Mouse (Mus musculus) kidney, embryonic 16.5 days (tissue): ENCODE measurements around the gene Wdr91. TPM values are rescaled to one million over a fixed set of nuclear protein-coding genes. Genes with fewer than 3 reads are reported as not detected.

Experiments used
- ATAC-seq: fragments of 200-750 bp; cut with Nextera tagmentation; 2 replicates; pipeline ENCODE4 v1.8.0; 2017; ENCODE audit warnings: moderate TSS enrichment; ENCODE audit not compliant: low FRiP score, low TSS enrichment
- H3K27ac ChIP-seq: fragments of 300-500 bp; sonication (generic); 2 replicates; pipeline ENCODE4 v1.5.1; 2014; ENCODE audit warnings: low read length
- H3K27me3 ChIP-seq: fragments of 300-500 bp; sonication (generic); 2 replicates; pipeline ENCODE4 v1.6.1; 2014; ENCODE audit warnings: low read length, control low read depth, mixed read lengths; ENCODE audit not compliant: insufficient read depth
- H3K36me3 ChIP-seq: fragments of 300-500 bp; sonication (generic); 2 replicates; pipeline ENCODE4 v1.6.1; 2014; ENCODE audit warnings: low read length, control low read depth, mixed read lengths; ENCODE audit not compliant: insufficient read depth
- H3K4me1 ChIP-seq: fragments of 300-500 bp; sonication (generic); 2 replicates; pipeline ENCODE4 v1.6.1; 2014; ENCODE audit warnings: low read length, control low read depth, mixed read lengths; ENCODE audit not compliant: insufficient read depth
- H3K4me2 ChIP-seq: fragments of 300-500 bp; sonication (generic); replicated peaks from 2 replicates; pipeline ENCODE4 v1.6.1; 2014; ENCODE audit warnings: low read depth, low read length
- H3K4me3 ChIP-seq: fragments of 300-500 bp; sonication (generic); 2 replicates; pipeline ENCODE4 v1.5.1; 2014; ENCODE audit warnings: mild to moderate bottlenecking, low read length
- H3K9ac ChIP-seq: fragments of 300-500 bp; sonication (generic); replicated peaks from 2 replicates; pipeline ENCODE4 v1.6.1; 2014; ENCODE audit warnings: low read length
- H3K9me3 ChIP-seq: fragments of 300-500 bp; sonication (generic); 2 replicates; pipeline ENCODE4 v1.6.1; 2016; ENCODE audit warnings: low read length, control low read depth
- WGBS: fragments of 180-500 bp; shearing (Covaris S2); extraction: QIAGEN DNeasy Blood & Tissue Kit; methylation state at CpG from one replicate; pipeline ENCODE4 v1.1.7; 2014; 5-methylcytosine and 5-hydroxymethylcytosine counted together
- polyA plus RNA-seq: library from polyadenylated mRNA; unstranded; fragments of >200 nt; fragmentation: Nextera tagmentation; extraction: Ambion mirVana; gene quantifications from 2 replicates; pipeline ENCODE4 v1.2.1, GENCODE M21; 2015

Wdr91 gene
- polyA plus RNA-seq, 1 experiment from 2014 or later = 11.3 TPM

GRCm38 (mm10) chr6:34887131-34887850, 23.4 kb downstream of the Wdr91 start:
- no peaks in the 10 kb centered on the region for H3K9me3 ChIP-seq
- H3K9ac ChIP-seq = no peak overlapping the region
- no peak overlapping the region for H3K27ac ChIP-seq
- H3K4me2 ChIP-seq = no peak overlapping the region
- WGBS = 73% methylated on average over 6 of the region's 6 CpGs
- no peaks in the 10 kb centered on the region for H3K27me3 ChIP-seq
- 0 out of 2 replicates have a peak, but pooled peaks cover 17% of the 10 kb centered on the region for H3K4me1 ChIP-seq
- no peak overlapping the region for H3K4me3 ChIP-seq
- H3K36me3 ChIP-seq = peaks cover 35% of the 10 kb centered on the region
- no peak for ATAC-seq

GRCm38 (mm10) chr6:34884724-34885123, 26.0 kb downstream of the Wdr91 start:
- no peak overlapping the region for H3K27ac ChIP-seq
- H3K9me3 ChIP-seq = no peaks in the 10 kb centered on the region
- 85% methylated on average over 7 of the region's 7 CpGs for WGBS
- no peak overlapping the region for H3K9ac ChIP-seq
- no peak overlapping the region for H3K4me3 ChIP-seq
- peaks cover 19% of the 10 kb centered on the region for H3K36me3 ChIP-seq
- no peak overlapping the region for H3K4me2 ChIP-seq
- H3K27me3 ChIP-seq = no peaks in the 10 kb centered on the region
- 0 out of 2 replicates have a peak, but pooled peaks cover 17% of the 10 kb centered on the region for H3K4me1 ChIP-seq
- no peak for ATAC-seq

- Histone ChIP-seq H3K36me3 (peaks cover 7% of the 10 kb centered on the region), H3K4me2 (no peak overlapping the region), H3K27me3 (no peaks in the 10 kb centered on the region), H3K9ac (no peak overlapping the region), H3K27ac (no peak overlapping the region), H3K4me3 (no peak overlapping the region), H3K4me1 (peaks cover 22% of the 10 kb centered on the region), H3K9me3 (no peaks in the 10 kb centered on the region)
- ATAC-seq = no peak
- 61% methylated on average over 6 of the region's 6 CpGs for WGBS
Measured at GRCm38 (mm10) chr6:34879911-34880475, 30.7 kb downstream of the Wdr91 start.

- Histone ChIP-seq H3K4me2 (no peak overlapping the region), H3K9ac (no peak overlapping the region), H3K27ac (no peak overlapping the region), H3K4me3 (no peak overlapping the region), H3K4me1 (peaks cover 30% of the 10 kb centered on the region), H3K9me3 (no peaks in the 10 kb centered on the region), H3K36me3 (peaks cover 6% of the 10 kb centered on the region), H3K27me3 (no peaks in the 10 kb centered on the region)
- WGBS = 86% methylated on average over 16 of the region's 16 CpGs
- ATAC-seq = no peak
Measured at GRCm38 (mm10) chr6:34879101-34879740, 31.5 kb downstream of the Wdr91 start.

- Histone ChIP-seq H3K4me3 (peak within 1 kb of the TSS; percentile 73), H3K36me3 (0 out of 2 replicates have a peak, but pooled peaks cover 3% of the 10 kb centered on the region), H3K4me1 (peaks cover 35% of the 10 kb centered on the region), H3K27me3 (no peaks in the 10 kb centered on the region), H3K27ac (peak within 1 kb of the TSS; percentile 92), H3K9me3 (no peaks in the 10 kb centered on the region), H3K9ac (peak within 1 kb of the TSS; percentile 90), H3K4me2 (peak within 1 kb of the TSS; percentile 64)
- ATAC-seq = peak; percentile 93
- WGBS = 0% methylated on average over 44 of the region's 56 CpGs
Measured at GRCm38 (mm10) chr6:34877509-34878321, 33.0 kb downstream of the Wdr91 start, which contains the start of gene Cyren. Cyren (minus strand) TSS chr6:34878060.

- Histone ChIP-seq H3K4me2 (peak overlapping the region; percentile 64), H3K27ac (no peak overlapping the region), H3K9me3 (no peaks in the 10 kb centered on the region), H3K9ac (peak overlapping the region; percentile 90), H3K4me1 (peaks cover 35% of the 10 kb centered on the region), H3K4me3 (peak overlapping the region; percentile 73), H3K27me3 (no peaks in the 10 kb centered on the region), H3K36me3 (0 out of 2 replicates have a peak, but pooled peaks cover 3% of the 10 kb centered on the region)
- 19% methylated on average over 2 of the region's 2 CpGs for WGBS
- no peak for ATAC-seq
Measured at GRCm38 (mm10) chr6:34876835-34877156, 33.9 kb downstream of the Wdr91 start.

- peak overlapping the region; percentile 64; the same call in 1 of the 2 replicates for H3K4me2 ChIP-seq
- 0 out of 2 replicates have a peak, but pooled peaks cover 3% of the 10 kb centered on the region for H3K36me3 ChIP-seq
- H3K9ac ChIP-seq = no peak overlapping the region
- 0 out of 2 replicates have a peak overlapping the region, but pooled peaks have one; percentile 83 for H3K27ac ChIP-seq
- no peaks in the 10 kb centered on the region for H3K27me3 ChIP-seq
- no peak overlapping the region for H3K4me3 ChIP-seq
- H3K9me3 ChIP-seq = no peaks in the 10 kb centered on the region
- WGBS = 68% methylated on average over 12 of the region's 12 CpGs
- H3K4me1 ChIP-seq = peaks cover 35% of the 10 kb centered on the region
- ATAC-seq = no peak
Measured at GRCm38 (mm10) chr6:34875966-34876834, 34.5 kb downstream of the Wdr91 start.

GRCm38 (mm10) chr6:34875268-34875761, 35.4 kb downstream of the Wdr91 start:
- H3K4me3 ChIP-seq = no peak overlapping the region
- peak overlapping the region; percentile 31; the same call in 1 of the 2 replicates for H3K9ac ChIP-seq
- H3K27me3 ChIP-seq = no peaks in the 10 kb centered on the region
- H3K9me3 ChIP-seq = no peaks in the 10 kb centered on the region
- no peak for ATAC-seq
- WGBS = 78% methylated on average over 15 of the region's 15 CpGs
- H3K4me2 ChIP-seq = no peak overlapping the region; the same call in 1 of the 2 replicates
- peak overlapping the region; percentile 83 for H3K27ac ChIP-seq
- peaks cover 38% of the 10 kb centered on the region for H3K4me1 ChIP-seq
- H3K36me3 ChIP-seq = 0 out of 2 replicates have a peak, but pooled peaks cover 3% of the 10 kb centered on the region
